Mouse (Mus musculus) layer of hippocampus, adult 6 months (tissue): ENCODE data around the gene Col5a2. TPM values are rescaled to one million over a fixed set of nuclear protein-coding genes. Genes with fewer than 3 reads are reported as not detected.

Source experiments
- long read RNA-seq, 2 experiments: library from polyadenylated mRNA; unstranded; transcript quantifications; one replicate each; pipeline ENCODE4 v2.0.0; 2019 to 2020
- polyA plus RNA-seq: library from polyadenylated mRNA; unstranded; fragments of <200 nt; fragmentation: Nextera tagmentation; gene quantifications from 2 replicates; pipeline ENCODE4 v1.2.3, GENCODE M21; 2021

Gene Col5a2
- 0.08 and 0.13 TPM in 2 replicates for polyA plus RNA-seq
- long read RNA-seq, experiment 1, result 0 reads
- long read RNA-seq, experiment 2, full-length matches to known transcripts, result 1 of 3 reads
- long read RNA-seq, experiment 2, partial matches to known transcripts, result 2 of 3 reads
- long read RNA-seq, experiment 2, other reads (novel, unspliced or antisense), result 0 of 3 reads

DNA sequence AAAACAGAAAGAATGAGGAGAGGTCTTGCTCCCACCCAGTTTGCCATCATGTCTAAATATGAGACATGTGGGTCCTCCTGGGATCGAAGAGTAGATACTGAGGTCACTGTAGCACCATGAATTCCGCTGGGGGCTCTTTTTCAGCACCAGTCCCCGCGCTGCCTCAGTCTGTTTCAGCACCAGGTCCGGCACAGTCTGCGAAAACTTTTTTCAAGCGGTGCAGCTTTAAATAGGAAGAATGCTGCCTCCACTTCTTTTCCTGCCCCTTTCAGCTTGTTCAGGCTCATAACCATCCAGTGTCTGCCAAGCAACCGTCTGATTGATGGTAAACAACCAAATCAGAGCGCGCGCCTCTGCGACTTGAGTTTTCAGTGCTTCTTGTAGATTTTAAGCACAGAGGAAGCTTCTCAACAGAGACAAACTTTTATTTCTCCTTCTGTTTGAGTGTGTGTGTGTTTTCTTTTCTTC lies at the start of gene Col5a2:
Gene Col5a2 (minus strand): TSS at position 418 of the 468 bp plus-strand sequence.

Other genes with a start within 250 kb of the Col5a2 start
- 0.40 and 0.75 TPM in 2 replicates for gene Col3a1, start 191.7 kb downstream of the Col5a2 start, polyA plus RNA-seq